Mouse (Mus musculus) heart, postnatal 0 days (tissue): ENCODE measurements around the gene Trip12.

Experiments
- CTCF ChIP-seq: IDR thresholded peaks from 2 replicates; pipeline ENCODE4 v1.5.1; 2016; ENCODE audit warnings: antibody characterized with exemption, control low read depth, low read depth
- EP300 ChIP-seq: IDR thresholded peaks from 2 replicates; pipeline ENCODE4 v1.6.1; 2016; ENCODE audit warnings: antibody characterized with exemption, low read depth

DNA sequence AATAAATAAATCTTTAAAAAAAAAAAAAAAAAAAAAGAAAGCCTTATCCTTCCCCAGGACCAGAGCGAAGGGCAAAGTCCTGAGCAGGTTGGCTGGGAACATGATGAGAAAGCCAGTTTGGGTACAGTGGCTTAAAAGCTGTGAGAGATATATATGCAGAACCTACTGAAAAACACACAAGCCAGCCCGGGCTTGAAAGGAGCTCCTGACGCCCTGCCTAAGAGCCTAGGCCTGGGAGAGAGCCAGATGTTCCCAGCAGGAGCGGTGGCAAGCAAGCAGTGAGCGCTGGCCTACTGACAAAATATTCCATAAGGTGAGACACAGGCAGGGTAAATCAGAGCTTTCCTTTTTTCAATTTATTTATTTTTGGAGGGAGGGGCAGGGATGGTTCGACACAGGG is 25.9 kb upstream of the Trip12 start:
- TF ChIP-seq CTCF: no peak
- no peak for TF ChIP-seq EP300
